Mouse (Mus musculus): ENCODE data around the gene Szrd1. TPM values are rescaled to one million over a fixed set of nuclear protein-coding genes. Genes with fewer than 3 reads are reported as not detected.

Szrd1 gene
- polyA plus RNA-seq, 1 experiment from 2014 or later = 24.7 TPM

DNA sequence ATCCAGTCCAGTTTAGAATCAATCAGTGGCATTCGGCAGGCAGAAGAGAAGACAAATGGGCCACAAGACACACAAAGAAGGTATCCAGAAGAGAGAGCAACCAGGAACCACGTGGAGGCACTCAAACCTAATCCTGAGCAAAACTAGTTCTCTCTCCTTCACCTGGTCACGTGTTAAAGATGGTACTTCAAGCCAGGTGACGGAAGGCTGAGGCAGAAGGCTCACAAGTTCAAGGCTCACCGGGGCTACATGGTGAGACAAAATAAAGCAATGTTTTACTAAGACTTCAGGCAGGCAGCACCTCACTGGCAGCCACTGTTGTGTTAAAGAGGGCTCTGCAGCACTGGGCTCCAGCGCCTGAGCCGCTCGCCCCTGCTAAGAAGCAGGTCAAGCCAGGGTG lies 7.4 kb downstream of the Szrd1 start:
- Histone ChIP-seq H3K4me1 (replicated peaks; ENCODE audit: control insufficient read depth, insufficient read depth, low read length) (peaks cover 47% of the 10 kb centered on the region), H3K27ac (ENCODE audit: low read depth, low read length) (peak overlapping the region; percentile 87), H3K9me3 (ENCODE audit: control insufficient read depth, low read length) (no peaks in the 10 kb centered on the region), H3K27me3 (replicated peaks; ENCODE audit: control insufficient read depth, insufficient read depth, low read length) (no peaks in the 10 kb centered on the region), H3K9ac (ENCODE audit: low read depth, low read length) (no peak overlapping the region), H3K36me3 (ENCODE audit: control insufficient read depth, insufficient read depth, low read length) (peaks cover 12% of the 10 kb centered on the region; the same call in 1 of the 2 replicates), H3K4me2 (peak overlapping the region; percentile 38), H3K4me3 (ENCODE audit: low read depth, low read length) (no peak overlapping the region)
- WGBS = 62% methylated on average over 8 of the region's 8 CpGs
- ATAC-seq (replicated peaks; ENCODE audit: low FRiP score) (no peak), DNase-seq (ENCODE audit: low spot score) (no peak)

DNA sequence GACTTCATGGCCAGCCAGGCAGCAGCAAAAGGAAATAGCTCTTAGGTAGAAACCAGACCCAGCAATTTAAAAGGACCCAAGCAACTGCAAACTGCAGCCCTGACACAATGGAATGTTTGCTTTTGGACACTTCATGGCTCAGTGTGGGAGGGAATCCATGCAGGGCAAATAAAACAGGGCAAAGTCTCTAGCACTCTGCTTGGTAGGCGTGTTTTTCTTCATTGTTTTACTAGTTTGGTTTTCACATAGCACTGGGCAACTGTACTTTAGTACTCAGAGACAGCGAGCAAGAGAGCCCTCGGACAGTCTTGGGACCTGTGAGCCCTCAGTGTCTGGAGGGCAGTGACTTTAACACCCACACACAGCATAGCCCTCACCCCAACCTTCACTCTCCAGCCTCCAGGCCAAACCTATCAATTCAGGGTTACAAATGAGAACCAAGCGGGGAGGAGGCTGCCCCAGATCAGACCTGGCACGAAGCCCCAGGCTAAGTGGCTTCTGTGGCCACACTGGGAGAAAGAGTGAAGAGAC lies 8.0 kb downstream of the Szrd1 start:
- ATAC-seq (replicated peaks; ENCODE audit: low FRiP score) (peak; percentile 28; the same call in 1 of the 2 replicates), DNase-seq (ENCODE audit: low spot score) (no peak)
- Histone ChIP-seq H3K9ac (ENCODE audit: low read depth, low read length) (no peak overlapping the region; the same call in 1 of the 2 replicates), H3K9me3 (ENCODE audit: control insufficient read depth, low read length) (no peaks in the 10 kb centered on the region), H3K27ac (ENCODE audit: low read depth, low read length) (peak overlapping the region; percentile 87), H3K36me3 (ENCODE audit: control insufficient read depth, insufficient read depth, low read length) (peaks cover 10% of the 10 kb centered on the region; the same call in 1 of the 2 replicates), H3K4me1 (replicated peaks; ENCODE audit: control insufficient read depth, insufficient read depth, low read length) (peaks cover 41% of the 10 kb centered on the region), H3K4me2 (peak overlapping the region; percentile 49), H3K4me3 (ENCODE audit: low read depth, low read length) (no peak overlapping the region), H3K27me3 (replicated peaks; ENCODE audit: control insufficient read depth, insufficient read depth, low read length) (no peaks in the 10 kb centered on the region)
- WGBS = 71% methylated on average over 5 of the region's 5 CpGs

DNA sequence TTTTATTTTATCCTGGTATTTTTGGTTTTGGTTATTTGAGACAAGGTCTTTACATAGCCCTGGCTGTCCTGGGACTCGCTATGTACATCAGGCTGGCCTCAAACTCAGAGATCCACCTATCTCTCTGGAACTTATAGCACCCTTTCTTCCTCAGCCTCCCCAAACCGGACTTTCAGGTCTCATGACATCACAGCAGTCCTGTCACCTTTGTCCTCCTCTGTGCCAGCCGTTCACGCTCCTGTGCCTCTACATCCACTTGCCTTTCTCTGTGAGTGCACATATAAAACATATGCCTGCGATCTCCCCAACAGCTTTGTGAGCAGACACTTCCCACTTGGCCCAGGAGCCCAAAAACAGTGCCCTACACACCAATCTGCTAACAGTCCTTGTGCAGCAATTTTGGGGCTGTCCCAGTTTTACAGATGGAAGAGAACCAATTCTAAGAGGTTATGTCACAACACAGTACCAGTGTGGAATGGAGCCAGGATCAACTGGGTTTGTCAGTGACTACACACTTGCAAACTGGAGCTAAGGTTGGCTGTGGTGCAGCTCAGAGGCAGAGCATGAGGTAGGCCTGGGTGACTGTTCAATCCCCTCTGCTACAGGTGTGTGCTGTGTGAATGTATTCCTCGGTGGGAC lies 8.8 kb downstream of the Szrd1 start:
- H3K9ac ChIP-seq (ENCODE audit: low read depth, low read length) = peak overlapping the region; percentile 7; the same call in 1 of the 2 replicates
- H3K4me1 ChIP-seq (replicated peaks; ENCODE audit: control insufficient read depth, insufficient read depth, low read length) = peaks cover 34% of the 10 kb centered on the region
- no peaks in the 10 kb centered on the region for H3K9me3 ChIP-seq (ENCODE audit: control insufficient read depth, low read length)
- H3K36me3 ChIP-seq (ENCODE audit: control insufficient read depth, insufficient read depth, low read length) = peaks cover 8% of the 10 kb centered on the region; the same call in 1 of the 2 replicates
- H3K4me3 ChIP-seq (ENCODE audit: low read depth, low read length) = no peak overlapping the region
- 79% methylated on average over 6 of the region's 6 CpGs for WGBS
- ATAC-seq (replicated peaks; ENCODE audit: low FRiP score) (no peak), DNase-seq (ENCODE audit: low spot score) (no peak)
- no peaks in the 10 kb centered on the region for H3K27me3 ChIP-seq (replicated peaks; ENCODE audit: control insufficient read depth, insufficient read depth, low read length)
- peak overlapping the region; percentile 49 for H3K4me2 ChIP-seq
- peak overlapping the region; percentile 87 for H3K27ac ChIP-seq (ENCODE audit: low read depth, low read length)

DNA sequence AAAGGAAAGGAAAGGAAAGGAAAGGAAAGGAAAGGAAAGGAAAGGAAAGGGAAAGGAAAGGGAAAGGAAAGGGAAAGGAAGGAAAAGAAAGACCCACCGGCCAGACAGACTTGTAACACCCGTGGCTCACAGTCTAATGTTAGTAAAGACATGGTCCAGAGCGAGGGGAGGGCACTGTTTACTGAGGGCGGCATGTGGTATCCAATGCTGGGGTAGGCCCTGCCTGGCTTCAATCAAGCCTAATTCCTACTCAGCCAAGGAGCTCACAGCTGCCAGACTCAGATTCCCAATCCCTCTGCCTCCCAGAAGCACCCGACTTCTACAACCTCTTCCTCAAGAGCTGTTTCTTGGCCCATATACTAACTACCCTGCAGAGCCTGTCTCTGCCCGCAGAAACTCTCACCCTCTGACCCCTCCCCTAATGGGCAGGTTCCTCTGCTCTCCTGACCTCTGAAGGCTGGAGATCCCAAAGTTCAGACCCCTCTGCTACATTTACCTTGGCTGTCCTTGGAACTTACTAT lies 10.3 kb downstream of the Szrd1 start:
- no peaks in the 10 kb centered on the region for H3K27me3 ChIP-seq (replicated peaks; ENCODE audit: control insufficient read depth, insufficient read depth, low read length)
- no peak overlapping the region for H3K4me2 ChIP-seq
- H3K9ac ChIP-seq (ENCODE audit: low read depth, low read length) = no peak overlapping the region
- H3K27ac ChIP-seq (ENCODE audit: low read depth, low read length) = peak overlapping the region; percentile 39; the same call in 1 of the 2 replicates
- peaks cover 4% of the 10 kb centered on the region; the same call in 1 of the 2 replicates for H3K36me3 ChIP-seq (ENCODE audit: control insufficient read depth, insufficient read depth, low read length)
- no peak overlapping the region for H3K4me3 ChIP-seq (ENCODE audit: low read depth, low read length)
- DNase-seq (ENCODE audit: low spot score) (no peak), ATAC-seq (replicated peaks; ENCODE audit: low FRiP score) (peak; percentile 39; the same call in 1 of the 2 replicates)
- no peaks in the 10 kb centered on the region for H3K9me3 ChIP-seq (ENCODE audit: control insufficient read depth, low read length)
- 54% methylated on average over 6 of the region's 6 CpGs for WGBS
- peaks cover 21% of the 10 kb centered on the region for H3K4me1 ChIP-seq (replicated peaks; ENCODE audit: control insufficient read depth, insufficient read depth, low read length)

DNA sequence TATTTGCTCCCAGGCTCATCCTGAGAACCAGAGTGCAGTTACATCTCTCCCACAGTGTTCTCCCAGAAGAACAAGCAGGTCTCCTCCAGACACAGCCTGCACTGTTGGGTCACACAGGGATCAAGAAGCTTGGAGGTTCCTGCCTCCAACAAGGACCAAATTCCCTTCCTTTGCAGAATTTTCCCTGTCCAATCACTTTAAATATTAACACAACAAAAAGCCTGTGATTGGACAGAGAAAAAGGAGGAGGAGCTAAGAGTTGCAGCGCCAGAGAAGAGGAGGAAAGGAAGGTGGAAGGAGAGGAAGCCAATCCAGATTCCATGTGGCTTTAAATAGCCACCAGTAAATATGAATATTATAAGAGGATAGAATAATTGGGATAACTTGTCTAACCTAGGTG lies 16.5 kb downstream of the Szrd1 start:
- whole genome bisulfite sequencing = 61% methylated on average over 1 of the region's 1 CpGs
- no peak overlapping the region for H3K4me2 ChIP-seq
- peaks cover 5% of the 10 kb centered on the region for H3K36me3 ChIP-seq (ENCODE audit: control insufficient read depth, insufficient read depth, low read length)
- DNase-seq (ENCODE audit: low spot score) (no peak), ATAC-seq (replicated peaks; ENCODE audit: low FRiP score) (no peak)
- 0 out of 2 replicates have a peak overlapping the region, but pooled peaks have one; percentile 28 for H3K27ac ChIP-seq (ENCODE audit: low read depth, low read length)
- no peak overlapping the region for H3K9ac ChIP-seq (ENCODE audit: low read depth, low read length)
- no peaks in the 10 kb centered on the region for H3K27me3 ChIP-seq (replicated peaks; ENCODE audit: control insufficient read depth, insufficient read depth, low read length)
- no peaks in the 10 kb centered on the region for H3K9me3 ChIP-seq (ENCODE audit: control insufficient read depth, low read length)
- H3K4me1 ChIP-seq (replicated peaks; ENCODE audit: control insufficient read depth, insufficient read depth, low read length) = peaks cover 2% of the 10 kb centered on the region; the same call in 1 of the 2 replicates
- no peak overlapping the region for H3K4me3 ChIP-seq (ENCODE audit: low read depth, low read length)

DNA sequence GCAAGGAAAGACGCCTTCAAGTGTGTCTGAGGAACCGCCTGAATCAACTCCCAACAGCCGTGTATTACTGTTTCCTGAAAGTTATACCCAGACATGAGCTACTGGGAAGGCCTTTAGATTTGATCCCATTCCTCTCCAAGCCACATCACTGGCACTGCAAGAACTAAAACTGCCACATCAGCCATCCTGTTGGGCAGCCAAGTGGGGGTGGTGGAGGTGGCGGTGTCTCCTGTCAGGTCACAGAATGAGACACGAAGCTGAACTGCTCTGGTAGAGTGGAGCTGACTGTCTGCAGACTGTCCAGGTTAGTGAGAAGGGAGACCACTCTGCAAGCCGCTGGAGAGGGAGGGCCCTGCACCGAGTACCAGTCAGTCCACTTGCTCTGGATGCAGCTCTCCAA lies 16.9 kb downstream of the Szrd1 start:
- H3K36me3 ChIP-seq (ENCODE audit: control insufficient read depth, insufficient read depth, low read length) = peaks cover 5% of the 10 kb centered on the region
- 0 out of 2 replicates have a peak overlapping the region, but pooled peaks have one; percentile 28 for H3K27ac ChIP-seq (ENCODE audit: low read depth, low read length)
- ATAC-seq (replicated peaks; ENCODE audit: low FRiP score) = no peak
- no peak overlapping the region for H3K9ac ChIP-seq (ENCODE audit: low read depth, low read length)
- no peak overlapping the region for H3K4me3 ChIP-seq (ENCODE audit: low read depth, low read length)
- H3K4me2 ChIP-seq = no peak overlapping the region
- no peaks in the 10 kb centered on the region for H3K9me3 ChIP-seq (ENCODE audit: control insufficient read depth, low read length)
- peaks cover 2% of the 10 kb centered on the region; the same call in 1 of the 2 replicates for H3K4me1 ChIP-seq (replicated peaks; ENCODE audit: control insufficient read depth, insufficient read depth, low read length)
- WGBS = 79% methylated on average over 7 of the region's 7 CpGs
- H3K27me3 ChIP-seq (replicated peaks; ENCODE audit: control insufficient read depth, insufficient read depth, low read length) = no peaks in the 10 kb centered on the region
- no peak for DNase-seq (ENCODE audit: low spot score)

DNA sequence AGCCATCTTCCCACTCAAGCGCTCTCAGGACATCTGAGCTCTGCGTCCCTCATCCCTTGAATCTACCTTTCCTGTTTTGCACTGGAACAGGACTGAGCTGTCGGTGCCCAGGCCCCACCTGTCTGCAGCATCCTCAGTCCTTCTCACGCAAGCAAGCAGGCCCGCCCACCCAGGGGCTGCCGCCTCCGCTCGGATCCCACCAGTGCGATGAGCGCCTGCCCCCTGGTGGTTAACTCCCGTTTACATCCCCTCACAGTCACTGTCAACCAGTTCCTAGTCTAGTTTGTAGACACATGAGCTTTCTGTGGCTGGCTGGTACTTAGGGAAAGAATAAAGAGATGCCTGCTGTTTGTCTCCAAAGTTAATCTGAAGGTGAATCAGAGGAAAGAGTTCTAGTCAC lies 18.9 kb downstream of the Szrd1 start:
- no peaks in the 10 kb centered on the region for H3K27me3 ChIP-seq (replicated peaks; ENCODE audit: control insufficient read depth, insufficient read depth, low read length)
- no peak overlapping the region for H3K27ac ChIP-seq (ENCODE audit: low read depth, low read length)
- peak; percentile 49; the same call in 1 of the 2 replicates for ATAC-seq (replicated peaks; ENCODE audit: low FRiP score)
- H3K9me3 ChIP-seq (ENCODE audit: control insufficient read depth, low read length) = no peaks in the 10 kb centered on the region
- WGBS = 31% methylated on average over 11 of the region's 11 CpGs
- DNase-seq (ENCODE audit: low spot score) = peak; percentile 64
- H3K36me3 ChIP-seq (ENCODE audit: control insufficient read depth, insufficient read depth, low read length) = peaks cover 11% of the 10 kb centered on the region
- no peak overlapping the region for H3K9ac ChIP-seq (ENCODE audit: low read depth, low read length)
- H3K4me2 ChIP-seq = no peak overlapping the region
- H3K4me3 ChIP-seq (ENCODE audit: low read depth, low read length) = no peak overlapping the region
- H3K4me1 ChIP-seq (replicated peaks; ENCODE audit: control insufficient read depth, insufficient read depth, low read length) = peaks cover 4% of the 10 kb centered on the region; the same call in 1 of the 2 replicates

DNA sequence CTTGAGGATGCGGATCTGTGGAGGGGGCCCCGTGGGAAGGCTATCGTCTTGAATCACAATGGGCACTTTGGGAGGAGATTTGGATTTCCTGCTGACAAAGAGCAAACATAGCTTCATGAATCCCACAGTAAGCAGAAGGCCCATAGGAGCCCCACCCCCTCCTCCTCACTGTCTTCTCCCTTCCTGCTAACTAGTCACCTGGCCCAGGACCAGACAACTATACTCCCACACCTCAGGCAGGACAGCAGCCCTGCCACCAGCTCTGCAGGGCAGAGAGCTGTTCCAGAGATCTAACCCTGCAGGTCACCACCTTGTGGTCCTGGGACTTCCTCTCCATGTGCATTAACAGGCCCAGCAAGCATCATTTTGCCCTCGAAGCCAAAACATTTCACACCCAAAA lies 20.9 kb downstream of the Szrd1 start:
- H3K4me2 ChIP-seq = no peak overlapping the region
- peaks cover 17% of the 10 kb centered on the region for H3K36me3 ChIP-seq (ENCODE audit: control insufficient read depth, insufficient read depth, low read length)
- H3K27me3 ChIP-seq (replicated peaks; ENCODE audit: control insufficient read depth, insufficient read depth, low read length) = no peaks in the 10 kb centered on the region
- H3K4me3 ChIP-seq (ENCODE audit: low read depth, low read length) = no peak overlapping the region
- no peak for ATAC-seq (replicated peaks; ENCODE audit: low FRiP score)
- no peak for DNase-seq (ENCODE audit: low spot score)
- WGBS = 79% methylated on average over 4 of the region's 4 CpGs
- H3K4me1 ChIP-seq (replicated peaks; ENCODE audit: control insufficient read depth, insufficient read depth, low read length) = peaks cover 6% of the 10 kb centered on the region; the same call in 1 of the 2 replicates
- no peaks in the 10 kb centered on the region for H3K9me3 ChIP-seq (ENCODE audit: control insufficient read depth, low read length)
- no peak overlapping the region for H3K27ac ChIP-seq (ENCODE audit: low read depth, low read length)
- H3K9ac ChIP-seq (ENCODE audit: low read depth, low read length) = no peak overlapping the region

All from liver, embryonic 11.5 days (tissue).